Mouse (Mus musculus) macrophage (primary cell): ENCODE measurements around the gene Rela. TPM values are rescaled to one million over a fixed set of nuclear protein-coding genes. Genes with fewer than 3 reads are reported as not detected.
A peak's percentile ranks its signal among the peaks of the same experiment; 100 is the strongest.

ENCODE experiments used
- H3K27ac ChIP-seq: fragments of 350-480 bp; formaldehyde crosslinking; 2 replicates; pipeline ENCODE4 v1.9.0; 2021
- H3K36me3 ChIP-seq: fragments of 350-480 bp; formaldehyde crosslinking; 2 replicates; pipeline ENCODE4 v1.9.0; 2021; ENCODE audit errors: inconsistent target
- H3K4me3 ChIP-seq: fragments of 350-480 bp; formaldehyde crosslinking; 2 replicates; pipeline ENCODE4 v1.9.0; 2021; ENCODE audit errors: inconsistent target
- H3K79me2 ChIP-seq: fragments of 350-480 bp; formaldehyde crosslinking; 2 replicates; pipeline ENCODE4 v1.9.0; 2021; ENCODE audit errors: inconsistent target
- WGBS: methylation state at CpG from one replicate; pipeline ENCODE4 v1.1.7; 2026; ENCODE audit warnings: inconsistent platforms; ENCODE audit not compliant: missing documents; 5-methylcytosine and 5-hydroxymethylcytosine counted together
- polyA plus RNA-seq: library from polyadenylated mRNA; stranded (reverse); fragments of 250-400 nt; gene quantifications from 3 replicates; pipeline ENCODE4 v1.2.4, GENCODE M21; 2018; ENCODE audit warnings: inconsistent platforms

Gene Rela
- polyA plus RNA-seq, 1 experiment from 2014 or later: 268 TPM

DNA sequence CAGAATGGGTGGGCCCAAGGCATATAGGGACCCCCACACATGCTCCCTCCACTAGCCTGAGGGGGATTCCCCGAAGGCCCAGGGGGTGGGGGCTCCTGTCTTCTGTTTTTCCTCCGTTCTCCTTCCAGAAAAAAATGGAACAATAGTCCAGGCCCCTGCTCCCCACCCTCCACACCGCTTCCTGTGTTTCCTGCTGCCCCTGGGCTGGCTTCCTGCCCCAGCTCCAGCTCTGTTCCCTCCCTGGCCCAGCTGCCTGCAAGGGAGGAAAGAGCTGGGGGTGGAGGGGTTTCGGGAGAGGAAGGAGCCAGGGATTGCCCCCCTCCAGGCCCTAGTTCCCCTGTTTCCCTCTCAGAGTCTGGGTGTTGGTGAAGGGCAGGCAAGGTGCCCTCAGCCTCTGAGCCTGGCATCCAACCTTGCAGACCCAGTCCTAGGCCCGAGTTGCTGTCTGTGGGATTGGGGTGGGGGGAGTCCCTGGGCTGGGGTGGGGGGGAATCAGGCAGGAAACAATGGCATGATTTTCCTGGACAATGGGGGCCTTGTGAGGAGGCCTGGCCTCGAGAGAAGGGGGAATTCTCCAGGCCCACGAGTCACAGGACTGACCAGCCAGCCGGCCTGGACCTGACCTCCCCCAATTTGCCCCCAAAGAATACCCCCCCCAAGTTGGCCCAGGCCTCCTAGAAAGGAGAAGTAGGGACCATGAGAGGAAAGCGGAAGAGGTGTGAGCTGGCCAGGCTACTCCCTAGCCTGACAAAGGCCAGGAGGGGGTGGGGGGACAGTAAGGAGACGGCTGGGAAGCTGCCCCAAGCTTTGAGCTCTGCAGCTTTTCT lies 55.0 kb downstream of the Rela start:
- peaks cover 20% of the 10 kb centered on the region; the same call in 1 of the 2 replicates for H3K36me3 ChIP-seq
- WGBS: 1% methylated on average over 8 of the region's 10 CpGs
- H3K4me3 ChIP-seq: peak overlapping the region; percentile 76
- H3K79me2 ChIP-seq: peaks cover 69% of the 10 kb centered on the region
- H3K27ac ChIP-seq: peak overlapping the region; percentile 96

DNA sequence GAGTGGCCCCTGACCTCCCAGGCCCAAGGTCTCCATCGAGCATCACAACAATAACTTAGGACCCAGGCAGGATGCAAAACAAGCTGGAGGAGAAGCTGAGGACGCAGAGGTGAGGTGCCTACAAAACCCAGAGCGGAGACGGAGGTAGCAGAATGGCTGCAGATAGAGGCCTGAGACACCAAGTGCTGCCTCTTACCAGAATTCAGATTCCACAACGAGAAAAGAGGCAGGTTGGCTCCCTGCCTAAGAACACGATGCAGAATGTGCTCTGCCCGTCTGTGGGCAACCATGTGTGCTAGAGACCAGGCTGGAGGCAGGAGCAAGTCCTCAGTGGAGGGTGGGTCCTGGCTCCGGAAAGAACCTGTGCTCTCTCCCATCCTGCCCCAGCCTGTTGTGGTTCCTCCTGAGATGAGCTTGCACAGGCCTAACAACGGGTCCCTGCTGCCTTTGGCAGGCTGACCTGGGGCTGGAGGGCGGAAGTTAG lies 55.7 kb downstream of the Rela start:
- H3K4me3 ChIP-seq: peak overlapping the region; percentile 76
- peak overlapping the region; percentile 96 for H3K27ac ChIP-seq
- H3K79me2 ChIP-seq: peaks cover 70% of the 10 kb centered on the region
- 25% methylated on average over 10 of the region's 10 CpGs for WGBS
- peaks cover 27% of the 10 kb centered on the region for H3K36me3 ChIP-seq

DNA sequence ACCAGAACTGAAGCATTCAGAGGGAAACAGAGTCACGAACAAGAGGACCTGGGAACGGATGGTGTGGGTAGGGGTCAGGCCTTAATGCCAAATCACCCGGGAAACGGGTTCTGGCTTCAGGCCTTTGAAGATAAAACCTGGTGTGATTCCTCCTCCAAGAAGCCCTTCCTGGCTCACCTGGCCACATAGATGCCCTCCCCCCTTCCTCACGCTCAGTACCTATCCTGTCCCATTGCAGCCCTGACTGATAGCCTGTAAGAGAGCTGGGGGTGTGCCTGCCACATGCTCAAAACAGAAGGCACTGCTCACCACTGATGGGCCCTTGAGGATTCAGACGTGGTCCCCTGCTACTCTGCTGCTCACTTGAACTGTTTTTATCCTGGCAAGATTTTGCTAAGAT lies 56.5 kb downstream of the Rela start:
- WGBS: 86% methylated on average over 6 of the region's 6 CpGs
- H3K79me2 ChIP-seq: peaks cover 71% of the 10 kb centered on the region
- H3K4me3 ChIP-seq: no peak overlapping the region
- peak overlapping the region; percentile 96; the same call in 1 of the 2 replicates for H3K27ac ChIP-seq
- H3K36me3 ChIP-seq: peaks cover 35% of the 10 kb centered on the region

DNA sequence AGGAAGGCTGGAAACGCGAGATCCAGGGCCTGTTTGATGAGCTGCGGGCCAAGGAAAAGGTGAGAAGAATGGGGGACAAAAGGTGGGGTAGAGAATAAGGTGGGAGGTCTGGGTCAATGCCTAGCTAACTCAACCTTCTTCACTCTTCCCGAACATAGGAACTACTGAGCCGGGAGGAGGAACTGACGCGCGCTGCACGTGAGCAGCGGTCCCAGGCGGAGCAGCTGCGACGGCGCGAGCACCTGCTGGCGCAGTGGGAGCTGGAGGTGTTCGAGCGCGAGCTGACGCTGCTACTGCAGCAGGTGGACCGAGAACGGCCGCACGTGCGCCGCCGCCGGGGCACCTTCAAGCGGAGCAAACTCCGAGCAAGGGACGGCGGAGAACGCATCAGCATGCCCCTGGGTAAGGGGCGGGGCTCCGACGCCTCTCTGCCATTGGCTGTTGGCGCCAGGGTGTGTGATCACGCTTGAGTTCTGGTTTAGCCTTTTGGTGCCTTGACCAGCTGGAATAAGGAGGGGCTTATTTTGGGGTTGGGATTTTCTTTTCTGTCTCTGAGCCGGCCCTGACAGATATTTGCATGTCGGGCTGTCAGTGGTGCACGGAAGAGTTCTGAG lies 58.7 kb downstream of the Rela start:
- 95% methylated on average over 22 of the region's 41 CpGs for WGBS
- Histone ChIP-seq H3K4me3 (no peak overlapping the region), H3K36me3 (peaks cover 56% of the 10 kb centered on the region), H3K27ac (no peak overlapping the region), H3K79me2 (peaks cover 57% of the 10 kb centered on the region)

Other genes with a start within 250 kb of the Rela start
- gene Sart1, start 248.8 kb upstream of the Rela start, polyA plus RNA-seq: 31.4 to 48.9 TPM (median 32.4 TPM) in 3 replicates
- gene Tsga10ip, start 235.0 kb upstream of the Rela start, polyA plus RNA-seq: not detected in 3 replicates
- 147 to 170 TPM (median 156 TPM) in 3 replicates for gene Drap1, start 212.5 kb upstream of the Rela start, polyA plus RNA-seq
- gene AI837181, start 212.3 kb upstream of the Rela start, polyA plus RNA-seq: 28.7 to 55.4 TPM (median 29.9 TPM) in 3 replicates
- 0.43 TPM in 1 of 3 replicates, not detected in the others for gene Fosl1, start 189.9 kb upstream of the Rela start, polyA plus RNA-seq
- 0.80 to 3.3 TPM (median 2.9 TPM) in 3 replicates for gene Ccdc85b, start 179.6 kb upstream of the Rela start, polyA plus RNA-seq
- gene Fibp, start 176.9 kb upstream of the Rela start, polyA plus RNA-seq: 40.2 to 58.1 TPM (median 52.2 TPM) in 3 replicates
- 0.24 to 0.53 TPM in 2 of 3 replicates, not detected in the other for gene Ctsw, start 169.0 kb upstream of the Rela start, polyA plus RNA-seq
- 4.6 to 7.5 TPM (median 6.8 TPM) in 3 replicates for gene Efemp2, start 163.5 kb upstream of the Rela start, polyA plus RNA-seq
- 6.4 to 14.5 TPM (median 10.8 TPM) in 3 replicates for gene Mus81, start 149.1 kb upstream of the Rela start, polyA plus RNA-seq
- gene Cfl1, start 147.0 kb upstream of the Rela start, polyA plus RNA-seq: 1,230 to 2,008 TPM (median 1,377 TPM) in 3 replicates
- 0.34 to 1.6 TPM (median 0.91 TPM) in 3 replicates for gene 1700020D05Rik, start 133.7 kb upstream of the Rela start, polyA plus RNA-seq
- gene Snx32, start 126.9 kb upstream of the Rela start, polyA plus RNA-seq: 5.5 to 23.0 TPM (median 11.7 TPM) in 3 replicates
- gene Ovol1, start 76.8 kb upstream of the Rela start, polyA plus RNA-seq: 0.11 TPM in 1 of 3 replicates, not detected in the others
- 10.0 to 20.3 TPM (median 16.8 TPM) in 3 replicates for gene Ap5b1, start 69.5 kb upstream of the Rela start, polyA plus RNA-seq
- gene Rnaseh2c, start 35.6 kb upstream of the Rela start, polyA plus RNA-seq: 11.6 to 23.4 TPM (median 21.6 TPM) in 3 replicates
- 35.4 to 54.4 TPM (median 47.1 TPM) in 3 replicates for gene Kat5, start 27.2 kb upstream of the Rela start, polyA plus RNA-seq
- 29.5 to 49.9 TPM (median 44.1 TPM) in 3 replicates for gene Sipa1, start 26.2 kb downstream of the Rela start, polyA plus RNA-seq
- 29.4 to 53.8 TPM (median 31.8 TPM) in 3 replicates for gene Map3k11, start 51.3 kb downstream of the Rela start, polyA plus RNA-seq
- gene Pcnx3, start 51.4 kb downstream of the Rela start, polyA plus RNA-seq: 16.4 to 37.7 TPM (median 26.8 TPM) in 3 replicates
- gene Kcnk7, start 66.9 kb downstream of the Rela start, polyA plus RNA-seq: not detected in 3 replicates
- 80.1 to 102 TPM (median 94.5 TPM) in 3 replicates for gene Ehbp1l1, start 88.8 kb downstream of the Rela start, polyA plus RNA-seq
- 73.7 to 132 TPM (median 76.9 TPM) in 3 replicates for gene Fam89b, start 92.2 kb downstream of the Rela start, polyA plus RNA-seq
- 14.8 to 16.9 TPM (median 15.5 TPM) in 3 replicates for gene Ltbp3, start 103.4 kb downstream of the Rela start, polyA plus RNA-seq
- gene Scyl1, start 133.9 kb downstream of the Rela start, polyA plus RNA-seq: 46.2 to 54.8 TPM (median 52.4 TPM) in 3 replicates
- 8.1 to 26.2 TPM (median 19.8 TPM) in 3 replicates for gene Frmd8, start 237.8 kb downstream of the Rela start, polyA plus RNA-seq
- gene Slc25a45, start 240.3 kb downstream of the Rela start, polyA plus RNA-seq: 44.6 to 74.8 TPM (median 53.2 TPM) in 3 replicates